Mouse (Mus musculus): ENCODE results near the gene Adamts4.

The Adamts4 gene

DNA sequence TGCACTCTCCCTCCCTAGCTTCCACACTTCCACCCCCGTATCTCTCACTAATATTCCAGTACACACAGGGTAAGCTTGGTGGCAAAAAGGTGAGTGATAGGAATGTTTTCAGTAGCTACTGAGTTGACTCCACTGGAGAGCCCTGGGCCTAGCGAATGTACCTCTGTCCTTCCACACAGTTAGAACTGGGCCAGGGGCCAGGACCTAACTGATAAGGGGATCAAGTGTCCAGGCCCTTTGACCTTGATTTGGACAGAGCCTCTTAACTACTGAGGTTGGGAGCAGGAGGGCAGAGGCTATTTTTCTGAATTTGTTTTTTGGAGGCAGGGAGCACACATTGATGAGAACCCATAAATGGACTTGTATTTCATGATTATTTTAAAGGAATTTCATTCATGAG is 26.4 kb upstream of the Adamts4 start:
- CTCF ChIA-PET: interaction anchor here in 1 of 4 experiments (2.0 kb wide), 1 partner anchor 15 kb away, joined by 4 read pairs; no protein-coding TSS in a partner anchor
- POLR2A ChIA-PET: no interaction called here

DNA sequence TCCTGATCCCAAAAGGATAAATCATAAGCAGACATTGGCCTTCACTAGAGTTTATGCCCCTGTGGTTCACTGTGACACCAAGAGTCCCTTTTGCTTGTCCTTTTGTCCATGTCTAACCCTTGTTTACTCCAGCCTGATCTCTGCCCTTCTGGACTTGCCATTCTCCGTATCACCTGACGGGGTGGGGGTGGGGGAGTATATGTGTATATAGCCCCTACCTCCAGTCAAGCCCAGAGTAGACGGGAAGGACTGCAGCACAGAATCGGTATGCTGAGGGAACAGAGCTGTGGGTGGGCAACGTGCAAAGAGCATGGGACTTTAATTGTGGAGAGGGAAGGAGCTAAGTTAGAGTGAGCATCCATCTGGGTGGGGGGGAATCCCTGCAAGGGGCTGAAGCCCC is 25.4 kb upstream of the Adamts4 start, which contains the start of gene Apoa2:
Apoa2 (plus strand) TSS at position 198 of the 400 bp plus-strand sequence.
- POLR2A ChIA-PET: interaction anchor here in 3 of 4 experiments (0.6 to 1.1 kb wide), 6 partner anchors 9 to 111 kb away, joined by 3 to 5 read pairs (median 3); partner anchors contain the start of genes B4galt3 (in 1 of the 3), Cfap126 (in 1 of the 3) and Ppox (in 1 of the 3)
- CTCF ChIA-PET: interaction anchor here in 2 of 4 experiments (0.5 to 1.6 kb wide), 3 partner anchors 9 to 38 kb away, joined by 3 read pairs; partner anchors contain the start of gene Fcer1g (in 1 of the 2)

DNA sequence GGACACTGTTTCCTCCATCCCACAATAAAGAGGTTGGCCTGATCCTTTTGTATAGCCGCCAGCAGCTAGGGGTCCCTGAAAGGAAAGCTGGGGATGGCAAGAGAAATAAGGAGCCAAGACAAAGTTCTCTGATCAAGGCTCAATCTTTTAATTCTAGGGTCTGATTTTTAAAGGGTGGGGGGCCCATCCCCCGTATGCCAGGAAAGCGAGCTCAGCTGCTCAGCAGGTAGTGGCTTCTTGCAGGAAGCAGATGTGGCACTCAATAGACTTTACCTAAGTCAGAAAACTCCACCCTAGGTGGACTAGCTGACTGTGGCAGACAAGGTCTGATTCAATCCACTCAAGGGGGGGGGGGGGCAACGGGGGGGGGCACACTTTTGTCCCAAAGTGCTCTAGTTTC is 23.4 kb upstream of the Adamts4 start:
- CTCF ChIA-PET: interaction anchor here in 1 of 4 experiments (1.2 to 1.6 kb wide), 2 partner anchors 9 to 12 kb away, joined by 3 read pairs; no protein-coding TSS in a partner anchor
- POLR2A ChIA-PET: interaction anchor here in 2 of 4 experiments (0.7 to 0.9 kb wide), 2 partner anchors 12 to 135 kb away, joined by 4 read pairs; no protein-coding TSS in a partner anchor

DNA sequence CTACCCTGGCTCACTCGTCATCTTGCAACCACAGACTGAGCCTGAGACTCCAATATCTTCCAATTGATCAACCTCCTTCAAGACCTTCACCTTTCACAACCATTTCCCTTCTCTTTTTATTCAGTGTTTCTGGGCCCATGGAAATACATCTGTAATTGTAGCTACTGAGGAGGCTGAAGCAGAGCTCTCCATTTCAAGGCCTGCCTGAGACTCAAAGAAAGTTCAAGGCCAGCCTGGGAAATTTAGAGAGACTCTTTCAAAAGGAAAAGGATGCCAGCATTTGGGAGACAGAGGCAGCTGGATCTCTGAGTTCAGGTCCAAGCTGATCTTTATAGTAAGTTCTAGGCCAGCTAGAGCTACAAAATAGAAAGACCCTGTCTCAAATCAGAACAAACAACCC is 22.3 kb upstream of the Adamts4 start:
- CTCF ChIA-PET: interaction anchor here in 3 of 4 experiments (0.7 to 1.2 kb wide), 4 partner anchors 10 to 97 kb away, joined by 3 to 4 read pairs (median 4); partner anchors contain the start of gene Ndufs2 (in 1 of the 3)
- POLR2A ChIA-PET: interaction anchor here (0.7 to 1.2 kb wide), 5 partner anchors 10 to 348 kb away, joined by 3 to 5 read pairs (median 3); partner anchors contain the start of gene Klhdc9 (in 1 of the 4)

DNA sequence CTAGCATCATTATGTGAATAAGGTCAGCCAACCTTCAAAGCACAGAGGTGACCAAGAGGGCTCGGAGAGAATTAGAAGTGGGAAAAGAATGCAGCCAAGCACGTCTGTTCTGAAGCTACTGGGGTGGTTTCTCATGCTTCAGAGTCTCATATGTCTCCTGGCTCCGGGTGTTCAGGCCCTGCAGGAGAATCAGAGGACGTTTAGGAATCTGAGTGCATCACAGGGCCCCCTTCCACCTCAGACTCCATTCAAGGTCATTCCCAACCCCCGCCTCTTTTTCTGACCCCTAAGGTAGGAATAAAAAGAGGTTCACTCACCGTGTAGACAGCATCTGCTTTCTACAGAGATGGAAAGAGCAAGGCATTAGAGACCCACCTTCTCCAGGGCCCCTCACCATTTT is 20.5 kb upstream of the Adamts4 start:
- ChIA-PET POLR2A (interaction anchor here in 3 of 4 experiments (0.5 to 1.9 kb wide), 6 partner anchors 9 to 51 kb away, joined by 3 to 5 read pairs (median 4); partner anchors contain the start of genes Pcp4l1 (in 1 of the 3) and Ppox (in 1 of the 3)), CTCF (interaction anchor here in 2 of 4 experiments (0.9 to 2.5 kb wide), 3 partner anchors 9 kb away, joined by 3 to 13 read pairs (median 7); no protein-coding TSS in a partner anchor)

DNA sequence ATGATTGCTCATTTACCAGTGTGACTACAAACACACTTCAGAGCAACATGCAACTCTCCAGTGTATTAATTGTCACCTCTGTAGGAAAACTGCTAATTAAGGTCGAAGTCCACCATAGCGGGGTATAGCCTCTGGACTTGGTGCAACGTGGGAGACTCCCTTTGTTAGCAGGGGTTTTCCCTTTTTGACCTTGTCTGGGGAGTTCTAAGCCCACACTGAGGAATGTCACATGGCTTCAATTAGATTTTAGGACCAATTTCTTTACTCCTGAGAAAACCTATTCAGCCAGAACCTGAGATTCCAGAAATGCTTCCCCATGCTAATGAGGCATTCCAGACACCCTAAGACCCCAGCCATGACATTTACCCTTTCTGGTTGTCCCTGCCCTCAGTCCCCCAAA is 20.0 kb upstream of the Adamts4 start:
- POLR2A ChIA-PET: interaction anchor here in 2 of 4 experiments (0.9 to 1.9 kb wide), 6 partner anchors 8 to 51 kb away, joined by 3 to 5 read pairs (median 4); partner anchors contain the start of gene Ppox (in 1 of the 2)
- CTCF ChIA-PET: interaction anchor here in 2 of 4 experiments (0.7 to 2.5 kb wide), 3 partner anchors 8 to 9 kb away, joined by 3 to 13 read pairs (median 7); no protein-coding TSS in a partner anchor

DNA sequence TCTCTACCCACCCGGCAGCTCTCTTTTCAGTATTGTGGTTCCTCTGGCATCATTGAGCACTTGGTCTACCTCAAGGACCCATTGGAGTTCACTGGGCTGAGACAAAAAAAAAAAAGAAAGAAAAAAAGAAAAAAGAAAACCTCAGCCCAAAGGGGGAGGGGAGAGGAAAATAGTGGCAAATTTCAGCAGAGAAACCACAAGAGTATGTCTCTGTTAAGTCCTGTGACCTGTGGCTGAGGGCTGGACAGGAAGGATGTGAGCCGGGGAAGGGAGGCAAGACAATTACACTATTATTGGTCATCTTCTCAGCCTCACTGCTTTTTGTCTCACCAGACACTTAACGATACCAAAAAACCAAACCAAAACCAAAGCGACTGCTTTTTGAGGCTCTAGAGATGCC is 18.4 kb upstream of the Adamts4 start:
- ChIA-PET CTCF (interaction anchor here in 3 of 4 experiments (0.5 to 2.7 kb wide), 3 partner anchors 9 to 225 kb away, joined by 3 to 8 read pairs (median 3); no protein-coding TSS in a partner anchor), POLR2A (interaction anchor here in 2 of 4 experiments (0.7 to 2.9 kb wide), 6 partner anchors 10 to 83 kb away, joined by 3 to 7 read pairs (median 4); partner anchors contain the start of gene Tomm40l (in 1 of the 2))

DNA sequence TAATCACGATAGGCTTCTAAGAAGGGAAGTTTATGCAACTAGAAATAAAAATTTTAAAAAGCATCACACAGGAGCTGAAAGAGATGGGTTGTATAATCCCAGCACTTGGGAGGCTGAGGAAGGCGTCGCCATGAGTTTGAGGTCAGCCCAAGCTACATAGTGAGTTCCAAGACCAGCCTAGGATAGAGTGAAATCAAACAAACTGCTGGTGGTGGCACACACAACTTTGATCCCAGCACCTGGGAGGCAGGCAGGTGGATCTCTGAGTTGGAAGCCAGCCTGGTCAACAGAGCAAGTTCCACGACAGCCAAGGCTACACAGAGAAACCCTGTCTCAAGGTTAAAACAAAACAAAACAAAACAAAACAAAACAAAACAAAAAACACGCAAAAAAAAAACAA is 17.9 kb upstream of the Adamts4 start:
- POLR2A ChIA-PET: interaction anchor here in 2 of 4 experiments (0.8 to 2.9 kb wide), 5 partner anchors 10 to 77 kb away, joined by 3 to 7 read pairs (median 4); no protein-coding TSS in a partner anchor
- CTCF ChIA-PET: interaction anchor here in 2 of 4 experiments (0.5 to 2.7 kb wide), 2 partner anchors 9 to 12 kb away, joined by 3 to 8 read pairs; no protein-coding TSS in a partner anchor

DNA sequence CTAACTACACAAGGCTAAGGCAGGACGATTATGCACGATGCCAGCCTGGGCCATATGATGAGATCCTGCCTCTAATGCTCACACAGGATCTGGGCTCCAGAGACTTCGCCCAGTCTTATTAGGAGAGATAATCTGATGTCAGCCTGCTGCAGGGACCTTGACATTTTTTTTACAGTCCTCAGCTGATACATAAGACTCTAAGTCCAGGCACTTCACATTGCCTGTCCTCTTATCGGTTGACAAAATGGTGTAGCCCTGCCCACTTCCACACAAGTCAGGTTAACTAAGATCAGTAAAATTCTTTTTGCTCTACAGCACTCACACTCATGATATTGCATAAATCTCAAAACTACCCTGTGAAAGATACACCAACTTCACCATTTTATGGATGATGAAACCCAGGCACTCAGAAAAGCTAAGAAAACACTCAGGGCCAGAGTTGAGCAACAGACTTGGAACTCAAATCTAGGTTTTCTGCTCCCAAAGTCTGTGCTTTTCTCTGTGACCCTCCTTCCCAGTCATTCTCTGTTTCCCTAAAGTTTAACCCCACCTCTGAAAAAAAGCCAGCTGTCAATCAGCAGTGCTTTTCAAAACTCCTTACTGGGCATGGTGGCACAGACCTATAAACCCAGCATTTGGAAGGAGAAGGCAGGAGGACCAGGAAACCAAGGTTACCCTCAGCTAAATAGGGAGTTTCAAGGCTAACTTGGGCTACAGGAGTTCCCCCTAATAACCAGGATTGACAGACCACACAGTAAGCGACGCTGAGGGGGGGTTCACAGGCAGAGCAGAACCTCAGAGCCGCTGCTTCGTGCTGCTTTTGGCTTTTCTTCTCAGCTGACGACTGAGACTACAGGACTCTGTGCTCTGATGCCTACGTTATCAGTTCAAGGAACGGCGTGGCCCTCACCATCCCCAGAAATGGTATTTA is 17.2 kb upstream of the Adamts4 start:
- ChIA-PET CTCF (interaction anchor here in 1 of 4 experiments (1.1 to 2.7 kb wide), 2 partner anchors 8 to 12 kb away, joined by 3 to 8 read pairs; partner anchors contain the start of gene Apoa2), POLR2A (interaction anchor here in 3 of 4 experiments (0.7 to 2.9 kb wide), 9 partner anchors 8 to 144 kb away, joined by 3 to 7 read pairs (median 3); partner anchors contain the start of gene Apoa2 (in 1 of the 3))

DNA sequence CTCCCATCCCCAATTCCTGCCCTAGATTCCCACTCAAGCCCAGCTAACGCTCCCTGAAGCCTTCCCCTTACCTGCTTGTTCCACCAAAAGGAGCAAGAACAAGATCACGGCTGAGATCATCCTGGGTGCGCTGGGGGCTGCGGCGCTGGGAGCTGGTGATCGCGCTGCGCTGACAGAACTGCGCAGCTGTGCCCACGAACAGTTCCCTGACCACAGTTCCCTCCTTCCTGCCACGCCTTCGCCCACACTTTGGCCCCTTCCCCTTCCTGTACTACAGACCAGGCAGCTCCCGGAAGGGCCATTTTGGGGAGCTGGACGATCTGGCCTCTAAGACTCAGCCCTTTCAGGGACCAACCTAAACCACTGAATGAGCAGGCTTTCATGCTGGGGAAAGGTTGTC is 16.1 kb upstream of the Adamts4 start, which contains the start of gene Fcer1g:
Fcer1g (minus strand) TSS at position 240 of the 400 bp plus-strand sequence.
- CTCF ChIA-PET: interaction anchor here in 1 of 4 experiments (0.6 to 2.7 kb wide), 4 partner anchors 9 to 47 kb away, joined by 3 to 8 read pairs (median 3); partner anchors contain the start of genes Apoa2 and Ppox
- POLR2A ChIA-PET: interaction anchor here in 2 of 4 experiments (0.7 to 2.9 kb wide), 10 partner anchors 9 to 177 kb away, joined by 3 to 7 read pairs (median 3); partner anchors contain the start of genes Apoa2 (in 1 of the 2), B4galt3 (in 1 of the 2), Ppox (in 1 of the 2) and Usf1 (in 1 of the 2)

DNA sequence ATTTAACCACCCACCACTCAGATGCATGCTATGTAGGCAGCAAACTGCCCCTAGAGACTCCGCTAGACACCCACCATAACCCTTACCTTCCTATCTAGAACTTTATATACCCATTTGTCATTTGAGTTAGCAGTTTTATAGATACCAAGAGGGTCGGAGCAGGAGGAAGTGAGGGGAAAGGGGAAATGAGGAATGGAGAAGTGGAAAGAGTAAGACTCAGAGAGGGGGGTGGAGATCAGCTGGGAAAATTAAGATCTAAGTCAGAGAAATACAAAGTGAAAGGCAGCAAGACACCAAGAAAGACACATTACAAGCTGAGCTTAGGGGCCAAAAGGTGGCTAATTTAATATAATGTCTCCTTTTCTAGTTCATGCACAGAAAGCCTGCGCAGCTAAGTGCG is 15.7 kb upstream of the Adamts4 start:
- POLR2A ChIA-PET: interaction anchor here in 2 of 4 experiments (1.1 to 2.9 kb wide), 9 partner anchors 9 to 177 kb away, joined by 3 to 7 read pairs (median 3); partner anchors contain the start of genes B4galt3 (in 1 of the 2), Ppox (in 1 of the 2) and Usf1 (in 1 of the 2)
- CTCF ChIA-PET: interaction anchor here in 1 of 4 experiments (1.2 to 2.7 kb wide), 4 partner anchors 14 to 333 kb away, joined by 3 to 8 read pairs (median 4); partner anchors contain the start of gene Ppox

DNA sequence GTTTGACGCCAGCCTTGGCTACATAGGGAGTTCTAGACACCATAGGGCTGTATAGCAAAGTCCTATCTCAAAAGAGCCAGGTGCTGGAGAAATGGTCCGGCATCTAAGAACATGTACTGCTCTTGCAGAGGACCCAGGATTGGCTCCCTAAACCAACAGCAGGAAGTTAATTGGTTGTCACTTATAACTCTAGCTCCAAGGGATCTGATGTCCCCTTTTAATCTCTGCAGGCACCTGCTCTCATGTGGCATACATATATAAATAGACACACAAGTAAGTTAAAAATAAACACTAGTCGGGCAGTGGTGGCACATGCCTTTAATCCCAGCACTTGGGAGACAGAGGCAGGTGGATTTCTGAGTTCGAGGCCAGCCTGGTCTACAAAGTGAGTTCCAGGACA is 14.4 kb upstream of the Adamts4 start:
- ChIA-PET CTCF (interaction anchor here in 1 of 4 experiments (0.6 to 1.3 kb wide), 4 partner anchors 9 to 334 kb away, joined by 3 to 4 read pairs (median 4); no protein-coding TSS in a partner anchor), POLR2A (interaction anchor here in 2 of 4 experiments (0.9 to 1.6 kb wide), 7 partner anchors 8 to 28 kb away, joined by 3 to 4 read pairs (median 4); partner anchors contain the start of gene Tomm40l (in 1 of the 2))

DNA sequence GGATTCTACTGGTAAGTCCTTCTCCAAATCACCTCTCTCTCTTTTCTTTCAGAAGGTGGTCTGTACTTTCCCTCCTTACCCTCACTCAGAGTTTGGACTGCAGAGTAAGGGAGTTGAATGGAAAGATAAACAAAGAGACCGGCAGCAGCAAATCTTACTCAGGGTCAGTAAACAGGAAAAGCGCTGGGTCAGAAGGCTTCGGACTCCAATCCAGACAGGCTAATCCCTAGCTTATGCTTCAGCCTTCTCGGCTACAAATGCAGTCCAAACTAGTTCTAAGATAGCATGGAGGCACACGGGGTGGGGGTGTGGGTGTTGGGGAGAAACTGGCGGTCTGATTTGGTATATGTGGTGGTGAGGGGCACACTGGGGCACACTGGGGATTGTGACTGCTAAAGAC is 12.8 kb upstream of the Adamts4 start:
- ChIA-PET POLR2A (interaction anchor here in 1 of 4 experiments (0.8 to 2.0 kb wide), 3 partner anchors 9 to 44 kb away, joined by 3 to 6 read pairs (median 5); partner anchors contain the start of gene Ppox), CTCF (interaction anchor here in 2 of 4 experiments (0.9 to 2.3 kb wide), 7 partner anchors 8 to 336 kb away, joined by 3 to 12 read pairs (median 5); no protein-coding TSS in a partner anchor)

DNA sequence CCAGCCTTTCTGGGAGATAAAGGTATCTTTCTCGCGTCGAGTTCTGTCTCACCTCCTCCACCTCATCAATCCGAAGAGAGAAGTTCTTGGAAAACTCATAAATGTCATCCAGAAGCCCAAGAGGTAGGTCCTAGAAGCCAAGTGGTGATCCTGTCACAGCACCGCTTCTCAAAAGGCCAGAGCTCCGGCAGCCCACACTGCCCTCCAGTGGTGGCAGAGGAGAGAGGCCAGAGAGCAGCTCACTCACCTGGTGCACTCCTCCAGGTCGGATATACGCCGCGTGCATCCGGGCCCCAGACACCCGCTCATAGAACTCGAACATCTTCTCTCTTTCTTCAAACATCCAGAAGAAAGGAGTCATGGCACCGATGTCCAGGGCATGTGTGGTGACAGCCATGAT is 11.8 kb upstream of the Adamts4 start:
- POLR2A ChIA-PET: interaction anchor here in 3 of 4 experiments (0.5 to 2.0 kb wide), 20 partner anchors 8 to 263 kb away, joined by 3 to 6 read pairs (median 3); partner anchors contain the start of genes Adamts4 (in 2 of the 3), B4galt3 (in 1 of the 3) and Ppox (in 1 of the 3)
- CTCF ChIA-PET: interaction anchor here (0.5 to 2.9 kb wide), 52 partner anchors 8 to 347 kb away, joined by 3 to 18 read pairs (median 4); partner anchors contain the start of genes Tomm40l (in 2 of the 4), Adamts4 (in 1 of the 4), Apoa2 (in 1 of the 4) and B4galt3 (in 1 of the 4)

DNA sequence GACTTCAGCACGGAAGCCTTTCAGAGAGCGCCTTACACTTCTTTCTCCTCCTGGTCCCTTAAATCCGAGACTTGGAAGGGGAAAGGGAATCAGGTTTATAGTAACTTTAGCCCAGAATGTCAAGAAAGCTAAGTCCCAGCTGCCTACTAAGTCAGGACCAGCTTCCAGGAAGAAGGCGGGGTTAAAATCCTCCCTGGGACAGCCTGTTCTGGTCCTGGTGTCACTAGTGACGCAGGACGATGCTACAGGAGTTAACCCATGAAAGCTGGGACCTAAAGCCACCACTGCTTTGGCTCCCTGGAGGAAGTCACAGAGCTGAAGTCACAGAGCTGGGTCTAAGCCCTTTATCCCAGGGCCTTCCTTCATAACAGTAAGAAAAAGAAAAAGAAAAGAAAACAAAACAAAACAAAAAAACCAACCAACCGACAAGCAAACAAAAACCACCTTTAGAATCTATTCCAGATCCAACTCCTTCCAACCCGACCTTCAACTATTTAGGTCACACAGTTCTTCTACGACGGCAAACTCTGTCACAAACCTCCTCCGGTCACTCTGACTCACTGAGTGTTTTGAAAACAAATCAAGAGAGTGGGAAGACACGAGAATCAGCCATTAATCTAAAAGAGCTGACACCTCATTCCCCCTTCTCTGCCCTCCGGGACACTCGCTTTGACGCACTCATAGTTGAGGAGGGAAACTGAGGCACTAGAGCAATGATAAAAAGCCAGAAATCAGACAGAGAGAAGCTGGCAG is 10.1 kb upstream of the Adamts4 start:
- POLR2A ChIA-PET: interaction anchor here in 3 of 4 experiments (0.6 to 1.8 kb wide), 10 partner anchors 10 to 129 kb away, joined by 3 to 8 read pairs (median 4); partner anchors contain the start of genes B4galt3 (in 1 of the 3), Nit1 (in 1 of the 3) and Pfdn2 (in 1 of the 3)

DNA sequence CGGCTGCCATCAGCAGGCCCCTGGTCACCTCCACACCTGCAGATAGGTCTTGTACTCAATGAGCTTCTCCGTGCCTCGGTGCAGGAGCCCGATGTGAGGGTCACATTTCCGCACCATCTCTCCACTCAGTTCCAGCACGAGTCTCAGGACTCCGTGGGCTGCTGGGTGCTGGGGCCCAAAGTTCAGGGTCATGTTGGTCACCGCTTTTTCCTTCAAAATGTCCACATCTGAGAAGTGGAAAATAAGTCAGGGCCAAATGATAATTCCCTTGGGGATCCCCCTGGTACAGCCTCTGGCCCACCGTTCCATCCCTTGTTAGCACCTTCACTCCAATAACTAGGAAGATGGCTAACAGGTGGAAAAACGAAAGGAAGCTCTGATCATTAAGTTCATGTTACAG is 9.3 kb upstream of the Adamts4 start:
- ChIA-PET POLR2A (interaction anchor here in 2 of 4 experiments (0.6 to 1.8 kb wide), 10 partner anchors 10 to 122 kb away, joined by 3 to 8 read pairs (median 3); partner anchors contain the start of genes Adamts4 (in 1 of the 2), Nit1 (in 1 of the 2) and Pfdn2 (in 1 of the 2)), CTCF (interaction anchor here in 1 of 4 experiments (1.1 to 1.9 kb wide), 3 partner anchors 10 to 130 kb away, joined by 3 to 7 read pairs (median 5); partner anchors contain the start of genes Adamts4, Ndufs2 and Ppox)

More for the DNA sequence above, 10.1 kb upstream of the Adamts4 start:
- CTCF ChIA-PET: interaction anchor here in 2 of 4 experiments (1.1 to 2.9 kb wide), 3 partner anchors 19 to 129 kb away, joined by 3 to 18 read pairs (median 3); partner anchors contain the start of gene Tomm40l (in 1 of the 2)

Measured in embryonic stem cell, embryonic (primary cell).